Mouse (Mus musculus) MEL (cell line): Measurements from ENCODE around the gene Ubac2. TPM values are rescaled to one million over a fixed set of nuclear protein-coding genes. Genes with fewer than 3 reads are reported as not detected.

Source experiments
- DNase-seq: peaks from one replicate; pipeline ENCODE4 v3.0.0; 2011; ENCODE audit warnings: low read depth, low spot score
- H3K27ac ChIP-seq: 2 replicates; pipeline ENCODE4 v1.5.1; 2012; ENCODE audit warnings: low read depth, mild to moderate bottlenecking, control low read depth, low read length, moderate library complexity; ENCODE audit not compliant: control insufficient read depth
- H3K27me3 ChIP-seq, 2 experiments: fragments of 150-350 bp in 1 of 2; sonication (generic) in 1 of 2; 2 replicates each; pipeline ENCODE4 v1.6.1; 2012; ENCODE audit warnings: low read length in 2 of 2, mild to moderate bottlenecking in 2 of 2, improper control_type of control experiment in 1 of 2, moderate library complexity in 1 of 2; ENCODE audit not compliant: insufficient read depth in 2 of 2, control insufficient read depth in 1 of 2
- H3K36me3 ChIP-seq, 2 experiments: 2 replicates each; pipeline ENCODE4 v1.6.1; 2012 to 2014; ENCODE audit warnings: low read length in 2 of 2, improper control_type of control experiment in 1 of 2, inconsistent platforms in 1 of 2, mild to moderate bottlenecking in 1 of 2; ENCODE audit not compliant: insufficient read depth in 2 of 2, control insufficient read depth in 1 of 2
- H3K4me1 ChIP-seq, 2 experiments: fragments of 150-350 bp in 1 of 2; sonication (generic) in 1 of 2; 2 replicates each; pipeline ENCODE4 v1.6.1; 2012; ENCODE audit warnings: low read length in 2 of 2, improper control_type of control experiment in 1 of 2, mild to moderate bottlenecking in 1 of 2; ENCODE audit not compliant: insufficient read depth in 2 of 2, control insufficient read depth in 1 of 2
- H3K4me3 ChIP-seq, 2 experiments: fragments of 150-350 bp in 1 of 2; sonication (generic) in 1 of 2; 2 replicates each; pipeline ENCODE4 v1.5.1; 2012; ENCODE audit warnings: low read depth in 2 of 2, low read length in 2 of 2, mild to moderate bottlenecking in 2 of 2, moderate library complexity in 2 of 2, control low read depth in 1 of 2, improper control_type of control experiment in 1 of 2; ENCODE audit not compliant: control insufficient read depth in 1 of 2, insufficient read depth in 1 of 2
- H3K79me2 ChIP-seq: 2 replicates; pipeline ENCODE4 v1.6.1; 2012; ENCODE audit warnings: mild to moderate bottlenecking, low read length, moderate library complexity; ENCODE audit not compliant: control insufficient read depth, poor library complexity, insufficient read depth
- H3K9ac ChIP-seq: 2 replicates; pipeline ENCODE4 v1.6.1; 2012; ENCODE audit warnings: low read depth, mild to moderate bottlenecking, control low read depth, low read length, moderate library complexity; ENCODE audit not compliant: control insufficient read depth, poor library complexity, severe bottlenecking
- H3K9me3 ChIP-seq: fragments of 150-350 bp; sonication (generic); replicated peaks from 2 replicates; pipeline ENCODE4 v1.6.1; 2012; ENCODE audit warnings: mild to moderate bottlenecking, low read length, improper control_type of control experiment, moderate library complexity; ENCODE audit not compliant: insufficient read depth
- BHLHE40 ChIP-seq: IDR thresholded peaks from 2 replicates; pipeline ENCODE4 v1.6.1; 2012; ENCODE audit warnings: low read depth, mild to moderate bottlenecking, inconsistent platforms, low read length, improper control_type of control experiment, borderline replicate concordance
- CHD1 ChIP-seq: IDR thresholded peaks from 2 replicates; pipeline ENCODE4 v1.6.1; 2012; ENCODE audit warnings: low read depth, mild to moderate bottlenecking, inconsistent platforms, low read length, improper control_type of control experiment
- E2F4 ChIP-seq: IDR thresholded peaks from 2 replicates; pipeline ENCODE4 v1.6.1; 2011; ENCODE audit warnings: low read depth, low read length, improper control_type of control experiment, borderline replicate concordance
- ELF1 ChIP-seq: IDR thresholded peaks from 2 replicates; pipeline ENCODE4 v1.6.1; 2014; ENCODE audit warnings: low read depth, mild to moderate bottlenecking, inconsistent platforms, low read length, improper control_type of control experiment, moderate library complexity
- ETS1 ChIP-seq: IDR thresholded peaks from 2 replicates; pipeline ENCODE4 v1.6.1; 2012; ENCODE audit warnings: low read depth, mild to moderate bottlenecking, inconsistent platforms, low read length, improper control_type of control experiment, moderate library complexity
- GABPA ChIP-seq: IDR thresholded peaks from 2 replicates; pipeline ENCODE4 v1.6.1; 2012; ENCODE audit warnings: low read depth, mild to moderate bottlenecking, inconsistent platforms, low read length, improper control_type of control experiment, moderate library complexity
- GATA1 ChIP-seq: IDR thresholded peaks from 2 replicates; pipeline ENCODE4 v1.6.1; 2011; ENCODE audit warnings: low read depth, low read length, improper control_type of control experiment
- JUND ChIP-seq: IDR thresholded peaks from 2 replicates; pipeline ENCODE4 v1.6.1; 2011; ENCODE audit warnings: low read depth, mild to moderate bottlenecking, improper control_type of control experiment, low read length
- KAT2A ChIP-seq: conservative IDR thresholded peaks from 2 replicates; pipeline ENCODE4 v1.6.1; 2012; ENCODE audit warnings: low read depth, low read length, improper control_type of control experiment, inconsistent platforms
- MAX ChIP-seq: IDR thresholded peaks from 2 replicates; pipeline ENCODE4 v1.6.1; 2011; ENCODE audit warnings: low read length, improper control_type of control experiment
- MAZ ChIP-seq: IDR thresholded peaks from 2 replicates; pipeline ENCODE4 v1.6.1; 2012; ENCODE audit warnings: low read depth, mild to moderate bottlenecking, inconsistent platforms, low read length, improper control_type of control experiment
- MEF2A ChIP-seq: IDR thresholded peaks from 2 replicates; pipeline ENCODE4 v1.6.1; 2014; ENCODE audit warnings: low read depth, mild to moderate bottlenecking, inconsistent platforms, low read length, improper control_type of control experiment; ENCODE audit not compliant: poor library complexity, insufficient replicate concordance, severe bottlenecking; ENCODE audit errors: extremely low read depth
- MYB ChIP-seq: IDR thresholded peaks from 2 replicates; pipeline ENCODE4 v1.6.1; 2011; ENCODE audit warnings: mild to moderate bottlenecking, low read depth, low read length, improper control_type of control experiment
- NRF1 ChIP-seq: IDR thresholded peaks from 2 replicates; pipeline ENCODE4 v1.6.1; 2014; ENCODE audit warnings: low read depth, mild to moderate bottlenecking, inconsistent platforms, low read length, improper control_type of control experiment, moderate library complexity; ENCODE audit not compliant: poor library complexity, insufficient read depth, severe bottlenecking
- POLR2AphosphoS2 ChIP-seq: IDR thresholded peaks from 2 replicates; pipeline ENCODE4 v1.6.1; 2011; ENCODE audit warnings: low read length, improper control_type of control experiment
- RCOR1 ChIP-seq: IDR thresholded peaks from 2 replicates; pipeline ENCODE4 v1.6.1; 2012; ENCODE audit warnings: low read depth, mild to moderate bottlenecking, inconsistent platforms, low read length, improper control_type of control experiment
- SIN3A ChIP-seq: IDR thresholded peaks from 2 replicates; pipeline ENCODE4 v1.6.1; 2012; ENCODE audit warnings: low read length, improper control_type of control experiment, inconsistent platforms
- TBP ChIP-seq: IDR thresholded peaks from 2 replicates; pipeline ENCODE4 v1.8.0; 2011; ENCODE audit warnings: low read depth, low read length, improper control_type of control experiment
- TCF12 ChIP-seq: IDR thresholded peaks from 2 replicates; pipeline ENCODE4 v1.6.1; 2014; ENCODE audit warnings: low read depth, mild to moderate bottlenecking, inconsistent platforms, low read length, improper control_type of control experiment, moderate library complexity
- UBTF ChIP-seq: IDR thresholded peaks from 2 replicates; pipeline ENCODE4 v1.6.1; 2012; ENCODE audit warnings: low read depth, mild to moderate bottlenecking, inconsistent platforms, low read length, improper control_type of control experiment, moderate library complexity, borderline replicate concordance; ENCODE audit not compliant: insufficient read depth
- USF2 ChIP-seq, 2 experiments: IDR thresholded peaks; 2 replicates each; pipeline ENCODE4 v1.6.1; 2011 to 2012; ENCODE audit warnings: improper control_type of control experiment in 2 of 2, low read length in 2 of 2, borderline replicate concordance in 1 of 2, inconsistent platforms in 1 of 2, low read depth in 1 of 2, mild to moderate bottlenecking in 1 of 2; ENCODE audit not compliant: insufficient read depth in 1 of 2
- ZC3H11A ChIP-seq: IDR thresholded peaks from 2 replicates; pipeline ENCODE4 v1.6.1; 2012; ENCODE audit warnings: low read depth, mild to moderate bottlenecking, inconsistent platforms, low read length, improper control_type of control experiment
- ZKSCAN1 ChIP-seq: IDR thresholded peaks from 2 replicates; pipeline ENCODE4 v1.6.1; 2012; ENCODE audit warnings: low read depth, mild to moderate bottlenecking, inconsistent platforms, low read length, improper control_type of control experiment, moderate library complexity
- ZMIZ1 ChIP-seq: IDR thresholded peaks from 2 replicates; pipeline ENCODE4 v1.6.1; 2012; ENCODE audit warnings: low read depth, mild to moderate bottlenecking, inconsistent platforms, low read length, improper control_type of control experiment, moderate library complexity
- polyA plus RNA-seq, 2 experiments: library from polyadenylated mRNA; stranded (reverse) in 1 of 2; unstranded in 1 of 2; fragments of >175 nt in 1 of 2; fragments of >200 nt in 1 of 2; gene quantifications; 2 replicates each; pipeline versions ENCODE4 v1.2.1 to v1.2.4; 2012; ENCODE audit warnings: low replicate concordance in 2 of 2, low read depth in 1 of 2; ENCODE audit not compliant: insufficient read length in 2 of 2, insufficient read depth in 1 of 2, missing spikeins in 1 of 2
- total RNA-seq: library from RNA; depleted of rRNA; stranded (reverse); fragments of 300-350 nt; gene quantifications from 2 replicates; pipeline ENCODE4 v1.2.3, GENCODE M21; 2012

Gene Ubac2
- total and polyA plus RNA-seq, 3 experiments = 32.9 to 44.8 TPM; not detected in 1

GRCm38 (mm10) chr14:122003812-122004211, 125.4 kb downstream of the Ubac2 start:
- H3K9me3 ChIP-seq = no peaks in the 10 kb centered on the region
- H3K79me2 ChIP-seq = no peaks in the 10 kb centered on the region
- H3K27me3 ChIP-seq = no peaks in the 10 kb centered on the region
- no peak overlapping the region for H3K9ac ChIP-seq
- TF ChIP-seq NRF1 = no peak
- no peak for TF ChIP-seq POLR2AphosphoS2
- no peak for TF ChIP-seq CHD1
- no peak for TF ChIP-seq ZKSCAN1
- TF ChIP-seq GABPA = no peak
- no peak for TF ChIP-seq UBTF
- no peaks in the 10 kb centered on the region; a peak in 2 of 4 replicates for H3K36me3 ChIP-seq
- no peak overlapping the region for H3K4me3 ChIP-seq
- DNase-seq = no peak
- peaks cover 0 to 3% of the 10 kb centered on the region in 2 experiments; a peak in 2 of 4 replicates for H3K4me1 ChIP-seq
- no peak overlapping the region for H3K27ac ChIP-seq

- peaks cover 0 to 3% of the 10 kb centered on the region in 2 experiments for H3K36me3 ChIP-seq
- no peak for DNase-seq
- H3K79me2 ChIP-seq = no peaks in the 10 kb centered on the region
- H3K9ac ChIP-seq = no peak overlapping the region
- no peak overlapping the region for H3K4me3 ChIP-seq
- no peaks in the 10 kb centered on the region for H3K27me3 ChIP-seq
- peaks cover 6 to 7% of the 10 kb centered on the region in 2 experiments; a peak in 3 of 4 replicates for H3K4me1 ChIP-seq
- no peak overlapping the region for H3K27ac ChIP-seq
- H3K9me3 ChIP-seq = no peaks in the 10 kb centered on the region
- no peak for TF ChIP-seq ZMIZ1
- TF ChIP-seq GATA1 = no peak
Observed at GRCm38 (mm10) chr14:122008261-122008660, 129.8 kb downstream of the Ubac2 start.

- Histone ChIP-seq H3K4me1 (peaks cover 6 to 7% of the 10 kb centered on the region in 2 experiments; a peak in 3 of 4 replicates), H3K9me3 (no peaks in the 10 kb centered on the region), H3K27me3 (no peaks in the 10 kb centered on the region), H3K36me3 (peaks cover 0 to 3% of the 10 kb centered on the region in 2 experiments), H3K9ac (no peak overlapping the region), H3K4me3 (no peak overlapping the region), H3K79me2 (no peaks in the 10 kb centered on the region), H3K27ac (no peak overlapping the region)
- TF ChIP-seq ZC3H11A (no peak), ELF1 (no peak), SIN3A (no peak), GABPA (no peak), UBTF (no peak), ETS1 (no peak), MAZ (no peak), MAX (no peak), BHLHE40 (no peak), ZMIZ1 (no peak), USF2 (IDR thresholded peaks at IDR 0.05; ENCODE audit: borderline replicate concordance in 1 of 2, insufficient read depth in 1 of 2, low read depth in 1 of 2, low read length in 2 of 2) (no peak), KAT2A (no peak), MYB (no peak), JUND (no peak), TBP (no peak), E2F4 (no peak), MEF2A (no peak), POLR2AphosphoS2 (no peak), TCF12 (no peak), RCOR1 (no peak)
- DNase-seq = no peak
Observed at GRCm38 (mm10) chr14:122009502-122009901, 131.1 kb downstream of the Ubac2 start.
